Mouse (Mus musculus) kidney, embryonic 14.5 days (tissue): ENCODE measurements at regions not wholly inside any gene's neighbourhood (a gene's known extent, or its start where the extent isn't known, plus 50 kb on each side); places are given as distances from the start of the nearest gene placed in this dataset.
"Not testable (repeated sequence)": the region's sequence is repeated elsewhere in the genome, so short reads cannot be mapped to it uniquely, and the experiment has no call there.

Source experiments
- ATAC-seq: fragments of 200-750 bp; cut with Nextera tagmentation; 2 replicates; pipeline ENCODE4 v1.8.0; 2017; ENCODE audit warnings: moderate number of reproducible peaks, mild to moderate bottlenecking, moderate TSS enrichment, moderate library complexity; ENCODE audit not compliant: low FRiP score, low TSS enrichment
- H3K27ac ChIP-seq: fragments of 300-500 bp; sonication (generic); 2 replicates; pipeline ENCODE4 v1.5.1; 2014; ENCODE audit warnings: low read depth, mild to moderate bottlenecking, low read length, moderate library complexity, mixed read lengths
- H3K27me3 ChIP-seq: fragments of 300-500 bp; sonication (generic); 2 replicates; pipeline ENCODE4 v1.6.1; 2014; ENCODE audit warnings: mild to moderate bottlenecking, low read length; ENCODE audit not compliant: control insufficient read depth, insufficient read depth
- H3K36me3 ChIP-seq: fragments of 300-500 bp; sonication (generic); 2 replicates; pipeline ENCODE4 v1.6.1; 2014; ENCODE audit warnings: low read length, mixed read lengths; ENCODE audit not compliant: control insufficient read depth, insufficient read depth
- H3K4me1 ChIP-seq: fragments of 300-500 bp; sonication (generic); 2 replicates; pipeline ENCODE4 v1.6.1; 2014; ENCODE audit warnings: low read length, mixed read lengths; ENCODE audit not compliant: control insufficient read depth, insufficient read depth
- H3K4me2 ChIP-seq: fragments of 300-500 bp; sonication (generic); replicated peaks from 2 replicates; pipeline ENCODE4 v1.6.1; 2014; ENCODE audit warnings: low read depth, mild to moderate bottlenecking, low read length
- H3K4me3 ChIP-seq: fragments of 300-500 bp; sonication (generic); 2 replicates; pipeline ENCODE4 v1.5.1; 2014; ENCODE audit warnings: mild to moderate bottlenecking, low read length
- H3K9ac ChIP-seq: fragments of 300-500 bp; sonication (generic); 2 replicates; pipeline ENCODE4 v1.6.1; 2014; ENCODE audit warnings: low read depth, mild to moderate bottlenecking, low read length, moderate library complexity
- H3K9me3 ChIP-seq: fragments of 300-500 bp; sonication (generic); 2 replicates; pipeline ENCODE4 v1.6.1; 2016; ENCODE audit warnings: low read length; ENCODE audit not compliant: control insufficient read depth
- WGBS: fragments of 180-500 bp; shearing (Covaris S2); extraction: QIAGEN DNeasy Blood & Tissue Kit; methylation state at CpG from one replicate; pipeline ENCODE4 v1.1.7; 2014; 5-methylcytosine and 5-hydroxymethylcytosine counted together

DNA sequence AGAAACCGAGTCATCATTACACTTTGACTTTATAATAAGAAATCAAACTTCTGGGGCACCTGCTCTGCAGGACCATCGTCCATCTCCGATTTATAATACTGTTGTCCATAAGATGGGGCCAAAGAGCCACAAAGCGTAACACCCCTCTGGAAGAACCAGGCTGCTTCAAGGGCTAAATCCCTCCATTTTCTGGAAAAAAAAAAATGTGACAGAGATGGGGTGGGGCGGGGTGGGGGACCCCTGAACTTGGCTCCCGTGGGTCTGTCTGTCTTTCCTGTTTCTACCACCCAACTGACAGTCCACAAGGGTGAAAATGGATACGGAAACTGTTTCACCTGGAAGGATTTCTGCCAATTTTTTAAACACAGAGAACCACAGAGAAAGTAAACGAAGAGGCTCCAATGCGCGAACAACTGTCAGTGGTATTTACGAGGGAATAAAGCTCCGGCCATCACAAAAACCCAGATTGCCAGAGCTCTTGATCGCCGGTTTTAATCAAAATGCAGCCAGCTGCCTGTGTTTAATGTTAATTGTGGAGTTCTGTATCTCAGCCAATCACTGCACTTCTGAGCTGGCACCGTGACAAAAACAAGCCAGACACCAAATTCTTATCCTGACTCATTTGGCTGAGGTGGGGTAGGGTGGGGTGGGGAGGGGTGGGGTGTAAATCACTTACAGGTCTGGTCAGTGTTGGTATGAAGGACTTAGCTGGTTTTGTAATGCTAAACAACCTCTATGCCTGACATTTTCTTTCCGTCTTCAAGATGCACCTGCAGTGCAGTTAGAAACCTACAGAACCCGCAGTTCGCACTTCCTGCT is 122.5 kb upstream of the Dapk1 start:
- H3K4me2 ChIP-seq: peak overlapping the region; percentile 56
- 6% methylated on average over 18 of the region's 18 CpGs for WGBS
- no peak overlapping the region; the same call in 1 of the 2 replicates for H3K9ac ChIP-seq
- H3K27ac ChIP-seq: peak overlapping the region; percentile 53; the same call in 1 of the 2 replicates
- H3K4me3 ChIP-seq: peak overlapping the region; percentile 27
- H3K9me3 ChIP-seq: no peaks in the 10 kb centered on the region
- H3K4me1 ChIP-seq: peaks cover 5% of the 10 kb centered on the region; the same call in 1 of the 2 replicates
- no peaks in the 10 kb centered on the region for H3K36me3 ChIP-seq
- ATAC-seq: peak; percentile 63
- no peaks in the 10 kb centered on the region for H3K27me3 ChIP-seq

DNA sequence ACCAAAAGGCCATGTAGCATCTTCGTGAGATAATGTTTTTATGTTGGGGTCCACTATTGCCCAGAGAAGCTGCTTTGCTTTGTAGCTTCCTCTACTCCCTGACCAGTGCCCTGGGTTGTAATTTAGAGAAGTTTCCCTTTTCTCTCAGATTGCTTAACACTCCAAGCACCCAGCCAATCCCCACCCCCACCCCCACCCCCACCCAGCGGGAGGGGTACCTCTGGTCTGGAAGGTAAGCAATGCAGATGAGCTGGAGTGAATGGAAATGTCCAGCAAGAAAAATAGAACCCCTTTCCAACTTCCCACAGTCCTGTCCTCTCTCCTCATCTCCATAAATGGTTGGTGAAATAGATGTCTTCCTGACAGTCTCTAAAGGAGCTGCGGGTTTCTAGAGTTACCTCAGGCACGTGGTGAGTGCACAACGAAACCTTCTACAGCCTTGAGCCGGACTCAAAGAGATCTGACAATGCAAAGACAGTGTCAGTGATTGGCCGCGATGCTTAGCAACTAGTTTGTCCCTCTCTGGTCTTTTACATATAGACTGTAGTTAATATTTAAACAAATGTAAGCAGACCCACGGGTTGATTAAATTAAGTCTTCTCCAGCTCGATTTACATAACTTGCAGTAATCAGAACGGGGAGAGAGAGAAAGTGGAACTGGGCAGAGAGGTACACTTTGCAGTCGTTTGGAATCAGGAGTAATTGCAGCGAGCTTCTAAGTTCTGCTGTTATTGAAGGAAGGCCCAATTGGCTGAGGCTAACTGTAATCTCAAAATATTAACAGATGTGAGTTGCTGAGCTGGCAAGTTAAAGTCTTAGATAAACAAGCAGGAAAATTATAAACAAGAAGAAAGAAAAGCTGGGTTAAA is 121.7 kb upstream of the Dapk1 start:
- peak overlapping the region; percentile 53 for H3K27ac ChIP-seq
- WGBS: 10% methylated on average over 13 of the region's 13 CpGs
- H3K9ac ChIP-seq: 0 out of 2 replicates have a peak overlapping the region, but pooled peaks have one; percentile 18
- peaks cover 5% of the 10 kb centered on the region; the same call in 1 of the 2 replicates for H3K4me1 ChIP-seq
- H3K36me3 ChIP-seq: no peaks in the 10 kb centered on the region
- H3K4me2 ChIP-seq: peak overlapping the region; percentile 56
- peak overlapping the region; percentile 24; the same call in 1 of the 2 replicates for H3K4me3 ChIP-seq
- peak; percentile 55 for ATAC-seq
- no peaks in the 10 kb centered on the region for H3K27me3 ChIP-seq
- H3K9me3 ChIP-seq: no peaks in the 10 kb centered on the region

DNA sequence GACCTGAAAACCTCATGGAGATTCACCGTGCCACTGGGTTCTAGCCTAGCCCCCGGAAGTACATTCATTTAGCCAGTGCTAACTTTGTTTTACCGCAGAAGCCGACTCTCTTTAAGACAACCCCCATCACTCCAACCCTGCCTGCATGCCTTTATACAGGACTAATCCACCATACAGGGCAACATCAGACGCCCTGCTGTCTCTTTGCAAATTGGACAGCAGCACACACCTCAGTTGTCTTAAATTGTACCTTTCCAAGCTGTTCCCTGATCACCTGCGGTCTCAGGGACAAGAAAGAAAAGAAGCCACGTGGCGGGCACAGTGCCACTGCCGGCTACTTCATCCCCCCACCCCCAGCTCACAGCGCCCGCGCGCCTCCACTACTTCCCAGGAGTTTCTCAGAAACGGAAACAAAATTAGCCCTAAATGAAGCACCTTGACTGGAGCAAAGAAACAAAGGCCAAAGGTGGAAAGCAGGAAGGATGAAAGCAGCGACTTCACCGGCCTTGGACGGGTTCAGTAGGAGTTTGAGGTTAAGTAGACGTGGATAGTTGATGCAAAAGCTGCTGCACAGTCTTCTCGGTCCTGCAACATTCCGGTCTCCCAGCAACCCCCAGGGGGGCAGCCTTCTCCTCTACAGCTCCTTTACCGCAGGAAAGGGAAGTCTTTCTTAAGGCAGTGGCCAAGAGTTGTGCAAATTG is 120.9 kb upstream of the Dapk1 start:
- Histone ChIP-seq H3K9ac (0 out of 2 replicates have a peak overlapping the region, but pooled peaks have one; percentile 18), H3K4me1 (peaks cover 5% of the 10 kb centered on the region; the same call in 1 of the 2 replicates), H3K9me3 (no peaks in the 10 kb centered on the region), H3K36me3 (no peaks in the 10 kb centered on the region), H3K4me2 (peak overlapping the region; percentile 56), H3K27me3 (no peaks in the 10 kb centered on the region), H3K27ac (peak overlapping the region; percentile 53; the same call in 1 of the 2 replicates), H3K4me3 (peak overlapping the region; percentile 24)
- ATAC-seq: peak; percentile 61
- 12% methylated on average over 21 of the region's 21 CpGs for WGBS

DNA sequence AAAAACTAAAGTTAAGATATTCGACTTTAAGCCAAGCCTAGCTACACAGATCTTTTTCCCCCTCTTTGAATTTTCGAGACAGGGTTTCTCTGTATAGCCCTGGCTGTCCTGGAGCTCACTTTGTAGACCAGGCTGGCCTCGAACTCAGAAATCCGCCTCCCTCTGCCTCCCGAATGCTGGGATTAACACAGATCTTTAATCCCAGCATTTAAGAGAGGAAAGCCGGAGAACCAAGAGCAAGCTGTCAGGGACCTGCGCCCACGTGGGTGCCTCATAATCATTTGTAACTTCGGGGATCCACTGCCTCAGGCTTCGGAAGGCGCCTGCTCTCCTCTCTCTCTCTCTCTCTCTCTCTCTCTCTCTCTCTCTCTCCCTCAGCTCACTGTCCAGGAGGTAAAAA is 120.3 kb upstream of the Dapk1 start:
- not testable (repeated sequence) for H3K4me2 ChIP-seq, H3K27ac ChIP-seq, H3K4me3 ChIP-seq, H3K9me3 ChIP-seq, H3K9ac ChIP-seq, H3K27me3 ChIP-seq, H3K4me1 ChIP-seq, H3K36me3 ChIP-seq
- 69% methylated on average over 11 of the region's 11 CpGs for WGBS
- 0 out of 2 replicates have a peak, but pooled peaks have one; percentile 3 for ATAC-seq

DNA sequence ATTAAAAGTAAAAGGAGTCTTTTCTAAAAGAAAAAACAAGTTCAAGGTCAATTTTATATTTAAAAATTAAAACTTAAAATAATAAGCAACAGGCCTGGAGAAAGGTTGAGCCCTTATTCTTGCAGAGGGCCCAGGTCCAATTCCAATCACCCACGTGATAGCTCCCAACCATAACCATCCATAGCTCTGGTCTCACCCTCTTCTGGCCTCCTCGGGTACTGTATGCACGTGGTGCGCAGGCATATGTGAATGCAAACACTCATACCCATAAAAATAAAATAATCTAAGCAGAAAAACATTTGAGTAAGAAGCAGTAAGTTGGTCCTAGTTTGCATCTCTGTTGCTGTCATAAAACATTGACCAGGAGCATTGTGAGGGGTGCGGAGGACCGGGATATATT is 119.8 kb upstream of the Dapk1 start:
- H3K36me3 ChIP-seq: no peaks in the 10 kb centered on the region
- WGBS: 93% methylated on average over 6 of the region's 6 CpGs
- no peaks in the 10 kb centered on the region for H3K9me3 ChIP-seq
- H3K27ac ChIP-seq: no peak overlapping the region
- ATAC-seq: no peak
- no peak overlapping the region for H3K9ac ChIP-seq
- no peaks in the 10 kb centered on the region for H3K27me3 ChIP-seq
- H3K4me1 ChIP-seq: peaks cover 5% of the 10 kb centered on the region; the same call in 1 of the 2 replicates
- no peak overlapping the region for H3K4me3 ChIP-seq
- H3K4me2 ChIP-seq: no peak overlapping the region

DNA sequence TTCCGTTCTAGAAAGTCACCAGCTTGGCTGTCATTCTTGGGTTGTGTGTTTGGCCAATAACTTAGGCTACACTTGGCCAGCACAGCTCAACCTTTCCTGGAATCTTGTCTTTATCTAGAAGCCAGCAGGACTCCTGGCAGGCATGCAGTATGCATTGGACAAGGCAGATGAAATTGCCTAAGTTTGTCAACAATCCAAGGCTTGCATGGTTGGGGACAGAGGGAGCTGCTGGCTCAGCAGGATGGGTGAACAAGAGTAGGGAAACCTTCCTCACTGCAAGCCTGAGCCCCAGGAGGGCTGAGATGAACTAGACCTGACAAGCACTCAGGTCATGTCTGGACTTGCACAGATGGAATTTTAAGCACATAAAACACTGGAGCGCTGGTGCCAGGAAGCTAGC is 115.6 kb upstream of the Dapk1 start:
- no peak overlapping the region for H3K27ac ChIP-seq
- no peaks in the 10 kb centered on the region for H3K4me1 ChIP-seq
- H3K4me3 ChIP-seq: no peak overlapping the region
- H3K9me3 ChIP-seq: no peaks in the 10 kb centered on the region
- ATAC-seq: no peak
- no peak overlapping the region for H3K9ac ChIP-seq
- H3K4me2 ChIP-seq: no peak overlapping the region
- WGBS: 75% methylated on average over 2 of the region's 2 CpGs
- H3K27me3 ChIP-seq: no peaks in the 10 kb centered on the region
- no peaks in the 10 kb centered on the region for H3K36me3 ChIP-seq

DNA sequence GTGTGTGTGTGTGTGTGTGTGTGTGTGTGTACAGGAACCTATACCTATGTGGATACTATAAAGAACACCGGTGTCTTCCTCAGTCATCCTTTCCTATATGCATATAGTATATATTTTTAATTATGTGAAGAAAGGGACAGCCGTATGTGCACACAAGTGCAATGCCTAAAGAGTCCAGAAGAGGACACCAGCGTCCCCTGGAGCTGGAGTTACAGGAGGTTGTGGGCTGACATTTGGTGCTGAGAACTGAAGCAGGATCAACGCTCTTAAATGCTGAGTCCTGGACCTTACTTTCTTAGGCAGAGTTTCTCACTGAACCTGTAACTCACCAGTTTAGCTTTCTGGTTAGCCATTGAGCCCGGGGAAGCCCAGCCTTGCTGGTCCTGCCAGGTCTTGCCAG is 114.9 kb upstream of the Dapk1 start:
- H3K4me3 ChIP-seq: no peak overlapping the region
- no peak overlapping the region for H3K27ac ChIP-seq
- 94% methylated on average over 5 of the region's 5 CpGs for WGBS
- no peaks in the 10 kb centered on the region for H3K4me1 ChIP-seq
- no peaks in the 10 kb centered on the region for H3K9me3 ChIP-seq
- H3K27me3 ChIP-seq: no peaks in the 10 kb centered on the region
- H3K36me3 ChIP-seq: no peaks in the 10 kb centered on the region
- H3K9ac ChIP-seq: no peak overlapping the region
- no peak for ATAC-seq
- H3K4me2 ChIP-seq: no peak overlapping the region

DNA sequence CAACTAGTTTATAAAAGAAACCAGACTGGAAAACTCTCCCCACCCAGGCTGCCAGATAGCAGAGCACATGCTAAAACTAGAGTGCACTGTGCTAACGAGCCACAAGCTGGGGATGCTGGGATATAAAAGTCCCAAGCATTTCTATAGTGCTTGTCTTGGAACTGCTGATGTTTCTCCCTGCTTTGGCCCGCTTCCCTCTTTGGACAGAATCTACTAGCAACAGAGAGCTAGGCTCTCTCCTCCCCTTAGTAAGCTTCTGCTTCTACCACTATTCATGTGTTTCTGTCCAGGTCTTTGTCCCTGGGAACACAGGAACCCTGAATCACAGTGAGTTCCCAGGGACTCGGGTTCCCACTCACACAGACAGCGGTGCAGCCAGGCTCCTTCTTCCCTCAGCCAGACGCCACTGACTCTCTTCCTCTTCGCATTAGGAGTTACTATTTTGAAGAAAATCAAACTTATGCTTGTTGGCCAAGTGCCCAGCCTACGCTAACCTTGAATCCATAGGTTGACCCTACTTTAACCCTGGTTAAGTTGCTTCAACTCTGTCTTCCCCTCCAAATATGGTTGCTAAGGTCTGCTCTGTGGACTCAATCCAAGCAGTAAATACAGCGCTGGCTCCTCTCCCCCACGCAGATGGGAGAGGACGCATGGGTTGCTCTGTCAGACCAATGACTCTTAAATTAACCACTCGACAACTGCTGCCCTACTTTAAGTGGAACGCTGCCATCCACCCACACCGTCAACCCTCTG is 113.4 kb upstream of the Dapk1 start:
- H3K27ac ChIP-seq: peak overlapping the region; percentile 84
- no peaks in the 10 kb centered on the region for H3K4me1 ChIP-seq
- peak; percentile 86 for ATAC-seq
- no peak overlapping the region for H3K4me2 ChIP-seq
- H3K36me3 ChIP-seq: no peaks in the 10 kb centered on the region
- 36% methylated on average over 13 of the region's 13 CpGs for WGBS
- no peaks in the 10 kb centered on the region for H3K27me3 ChIP-seq
- H3K9ac ChIP-seq: no peak overlapping the region
- H3K9me3 ChIP-seq: no peaks in the 10 kb centered on the region
- no peak overlapping the region for H3K4me3 ChIP-seq
